8 mouse cellular contexts compared by ENCODE assay signal in genomic region chr19:32388191-32388921, GRCm38 (mm10). TPM values are rescaled to one million over a fixed set of nuclear protein-coding genes. Genes with fewer than 3 reads are reported as not detected.
A peak's percentile ranks its signal among the peaks of the same experiment; 100 is the strongest.
DNase-seq lines count a peak whose midpoint lies in the region; ATAC-seq and TF ChIP-seq lines count a peak whose summit lies in the region.

No protein-coding gene starts in this region.

- H3K9me3 ChIP-seq in E14TG2a.4 (ENCODE audit: low read length) = no peaks in the 10 kb centered on the region
- no peaks in the 10 kb centered on the region for H3K9me3 ChIP-seq in forebrain, embryonic 12.5 days
- no peaks in the 10 kb centered on the region for H3K9me3 ChIP-seq in heart, postnatal 0 days (replicated peaks; ENCODE audit: control insufficient read depth, low read length)
- no peaks in the 10 kb centered on the region for H3K9me3 ChIP-seq in neural tube, embryonic 14.5 days (ENCODE audit: control insufficient read depth, low read length)

- H3K4me1 ChIP-seq in E14TG2a.4 (replicated peaks; ENCODE audit: low read depth, low read length) = peaks cover 43% of the 10 kb centered on the region
- peaks cover 19% of the 10 kb centered on the region for H3K4me1 ChIP-seq in forebrain, embryonic 12.5 days
- peaks cover 6% of the 10 kb centered on the region for H3K4me1 ChIP-seq in heart, postnatal 0 days (ENCODE audit: control insufficient read depth, insufficient read depth)
- peaks cover 10% of the 10 kb centered on the region for H3K4me1 ChIP-seq in neural tube, embryonic 14.5 days (ENCODE audit: control insufficient read depth, insufficient read depth, low read length)

- peak; percentile 91 for ATAC-seq in forebrain, embryonic 12.5 days (ENCODE audit: low FRiP score)
- ATAC-seq in heart, postnatal 0 days (ENCODE audit: insufficient read depth, low read depth) = peak; percentile 87
- peak; percentile 91 for ATAC-seq in neural tube, embryonic 14.5 days (ENCODE audit: low read depth)

- 0% methylated on average over 64 of the region's 75 CpGs for WGBS in forebrain, embryonic 12.5 days
- 1% methylated on average over 63 of the region's 75 CpGs for WGBS in heart, postnatal 0 days
- under 1% methylated on average over 62 of the region's 75 CpGs for WGBS in neural tube, embryonic 14.5 days

- peak overlapping the region; percentile 93 for H3K27ac ChIP-seq in forebrain, embryonic 12.5 days
- H3K27ac ChIP-seq in heart, postnatal 0 days (ENCODE audit: low read depth) = peak overlapping the region; percentile 91
- peak overlapping the region; percentile 95 for H3K27ac ChIP-seq in neural tube, embryonic 14.5 days (ENCODE audit: low read depth, low read length)

- TF ChIP-seq EP300 in heart, postnatal 0 days (IDR thresholded peaks at IDR 0.05; ENCODE audit: low read depth) = 0 out of 2 replicates have a peak, but pooled peaks have one; percentile 11

- H3K9ac ChIP-seq in forebrain, embryonic 12.5 days = peak overlapping the region; percentile 81
- H3K9ac ChIP-seq in heart, postnatal 0 days (replicated peaks; ENCODE audit: low read depth, low read length) = peak overlapping the region; percentile 80
- H3K9ac ChIP-seq in neural tube, embryonic 14.5 days (replicated peaks; ENCODE audit: low read depth, low read length) = peak overlapping the region; percentile 83

- H3K36me3 ChIP-seq in E14TG2a.4 (ENCODE audit: insufficient read depth, low read length) = peaks cover 5% of the 10 kb centered on the region; the same call in 1 of the 2 replicates
- H3K36me3 ChIP-seq in forebrain, embryonic 12.5 days (replicated peaks) = no peaks in the 10 kb centered on the region
- no peaks in the 10 kb centered on the region for H3K36me3 ChIP-seq in heart, postnatal 0 days (replicated peaks; ENCODE audit: control insufficient read depth, insufficient read depth, low read length)
- H3K36me3 ChIP-seq in neural tube, embryonic 14.5 days (ENCODE audit: control insufficient read depth, insufficient read depth, low read length) = no peaks in the 10 kb centered on the region

- TF ChIP-seq CTCF in E14TG2a.4 (conservative IDR thresholded peaks at IDR 0.05; ENCODE audit: low read length) = no peak
- TF ChIP-seq CTCF in heart, postnatal 0 days (IDR thresholded peaks at IDR 0.05; ENCODE audit: low read depth) = no peak

- H3K27me3 ChIP-seq in E14TG2a.4 (ENCODE audit: insufficient read depth, low read length) = peaks cover 26% of the 10 kb centered on the region
- H3K27me3 ChIP-seq in forebrain, embryonic 12.5 days = peaks cover 4% of the 10 kb centered on the region; the same call in 1 of the 2 replicates
- H3K27me3 ChIP-seq in heart, postnatal 0 days (ENCODE audit: control insufficient read depth, insufficient read depth, low read length) = no peaks in the 10 kb centered on the region
- no peaks in the 10 kb centered on the region; the same call in 1 of the 2 replicates for H3K27me3 ChIP-seq in neural tube, embryonic 14.5 days (ENCODE audit: control insufficient read depth, insufficient read depth, low read length)

- peak overlapping the region; percentile 93 for H3K4me3 ChIP-seq in E14TG2a.4 (replicated peaks; ENCODE audit: low read length)
- peak overlapping the region; percentile 76 for H3K4me3 ChIP-seq in forebrain, embryonic 12.5 days (replicated peaks)
- peak overlapping the region; percentile 85 for H3K4me3 ChIP-seq in heart, postnatal 0 days (ENCODE audit: low read depth, low read length)
- peak overlapping the region; percentile 90 for H3K4me3 ChIP-seq in neural tube, embryonic 14.5 days (ENCODE audit: low read depth, low read length)

- peak overlapping the region; percentile 88 for H3K4me2 ChIP-seq in forebrain, embryonic 12.5 days
- peak overlapping the region; percentile 97 for H3K4me2 ChIP-seq in heart, postnatal 0 days (ENCODE audit: low read depth, low read length)
- peak overlapping the region; percentile 86 for H3K4me2 ChIP-seq in neural tube, embryonic 14.5 days (ENCODE audit: low read depth, low read length)

- DNase-seq in c-Kit-positive CD71-negative TER-119-negative erythroid progenitor cells, embryonic 14.5 days (ENCODE audit: low read depth) = peak; percentile 67
- peak; percentile 86 for DNase-seq in heart, postnatal 0 days (ENCODE audit: low spot score)
- DNase-seq in kidney, postnatal 4 days = peak; percentile 95 to 98
- DNase-seq in lung, adult 18-20 months = peak; percentile 94 to 95
- DNase-seq in testis, postnatal 10 days (ENCODE audit: low spot score) = peak; percentile 95

RNA-seq across cellular contexts. Expression of gene Sgms1, which starts 1.2 kb away (rescaled TPM):
- polyA plus RNA-seq in forebrain, embryonic 12.5 days (2016; fragmentation: Nextera tagmentation; extraction: Ambion mirVana) = 12.3 and 13.8 TPM in 2 replicates
- total RNA-seq in heart, postnatal 0 days (2014; rRNA removed; ENCODE audit: low replicate concordance) = 52.0 and 78.8 TPM in 2 replicates
- 29.4 and 31.1 TPM in 2 replicates for polyA plus RNA-seq in heart, postnatal 0 days (2015; fragmentation: Nextera tagmentation; extraction: Ambion mirVana)
- polyA plus RNA-seq in neural tube, embryonic 14.5 days (2014; fragmentation: Nextera tagmentation; extraction: Ambion mirVana) = 19.2 and 24.9 TPM in 2 replicates

Comparison
In these comparisons a context has a peak if more than half of its experiments do, and no peak if none do; other contexts are left out.
1. Peak in every context shown above with its lines: DNase-seq, ATAC-seq, H3K4me3 ChIP-seq and H3K27ac ChIP-seq.